Mouse (Mus musculus) spleen, postnatal 14 days (tissue): ENCODE measurements around the gene Arpc2.

Source experiments
- DNase-seq, 2 experiments: peaks; one replicate each; pipeline ENCODE4 v3.0.0; 2021 to 2022; ENCODE audit warnings: low spot score in 2 of 2

Gene Arpc2

GRCm38 (mm10) chr1:74239162-74239561 is 3.3 kb downstream of the Arpc2 start:
- DNase-seq = no peak

- DNase-seq = no peak
Measured at GRCm38 (mm10) chr1:74239618-74240017, 3.7 kb downstream of the Arpc2 start.

GRCm38 (mm10) chr1:74240311-74240710 is 4.4 kb downstream of the Arpc2 start:
- no peak for DNase-seq

DNA sequence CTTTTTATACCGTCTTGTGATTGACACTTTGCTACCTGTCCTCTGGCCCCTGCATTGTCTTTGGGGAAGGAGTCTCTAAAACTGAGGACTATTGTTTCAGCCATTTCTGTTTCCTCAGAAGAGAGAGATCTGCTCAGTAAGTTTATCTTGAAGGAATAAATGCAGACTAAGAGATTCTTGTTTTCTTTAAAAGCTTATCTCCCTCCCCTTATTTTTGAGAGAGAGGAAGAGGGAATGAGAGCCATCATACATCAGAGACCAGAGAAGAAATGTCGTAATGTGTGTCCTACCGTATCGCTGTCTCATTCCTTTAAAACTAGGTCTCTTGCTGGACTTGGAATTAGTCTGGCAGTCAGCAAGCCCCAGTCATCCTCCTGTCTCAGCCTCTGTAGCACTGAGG is 4.9 kb downstream of the Arpc2 start:
- no peak for DNase-seq

DNA sequence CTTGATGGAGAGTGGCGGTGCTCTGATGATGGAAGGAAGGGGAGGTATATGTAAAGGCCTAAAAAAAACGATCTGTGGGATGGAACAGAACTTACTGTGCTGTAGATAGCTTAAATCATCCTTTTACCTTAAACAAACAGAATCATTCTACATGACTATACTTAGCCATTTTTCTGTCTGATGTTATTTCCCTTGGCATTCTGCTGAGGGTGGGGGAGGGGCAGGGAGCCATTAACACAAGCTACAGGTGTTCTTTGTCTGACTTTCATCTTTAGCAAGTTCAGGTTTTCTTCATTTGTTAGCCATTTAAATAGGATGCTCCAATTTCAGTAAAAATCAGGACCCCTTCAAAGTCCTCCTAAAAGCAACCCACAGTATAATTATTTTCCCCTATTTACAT is 9.6 kb downstream of the Arpc2 start:
- no peak for DNase-seq

DNA sequence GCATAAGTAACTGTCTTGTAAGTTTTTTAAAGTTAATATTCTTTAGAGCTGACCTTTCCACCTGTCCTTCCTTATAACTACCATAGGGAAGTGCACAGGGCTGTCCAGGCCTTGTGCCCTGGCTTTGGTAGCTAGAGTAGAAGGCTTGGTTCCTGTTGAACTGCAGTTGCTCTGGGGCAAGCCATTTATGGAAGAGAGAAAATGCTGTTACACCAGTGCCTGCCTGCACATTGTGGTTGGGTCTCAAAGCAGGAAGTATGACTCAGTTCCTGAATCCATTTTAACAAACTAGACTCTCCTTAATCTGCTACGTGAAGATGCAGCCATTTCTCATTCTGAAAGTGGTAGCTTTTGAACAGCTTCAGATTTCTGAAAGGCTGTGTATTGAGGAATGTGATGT is 12.9 kb downstream of the Arpc2 start:
- no peak for DNase-seq

DNA sequence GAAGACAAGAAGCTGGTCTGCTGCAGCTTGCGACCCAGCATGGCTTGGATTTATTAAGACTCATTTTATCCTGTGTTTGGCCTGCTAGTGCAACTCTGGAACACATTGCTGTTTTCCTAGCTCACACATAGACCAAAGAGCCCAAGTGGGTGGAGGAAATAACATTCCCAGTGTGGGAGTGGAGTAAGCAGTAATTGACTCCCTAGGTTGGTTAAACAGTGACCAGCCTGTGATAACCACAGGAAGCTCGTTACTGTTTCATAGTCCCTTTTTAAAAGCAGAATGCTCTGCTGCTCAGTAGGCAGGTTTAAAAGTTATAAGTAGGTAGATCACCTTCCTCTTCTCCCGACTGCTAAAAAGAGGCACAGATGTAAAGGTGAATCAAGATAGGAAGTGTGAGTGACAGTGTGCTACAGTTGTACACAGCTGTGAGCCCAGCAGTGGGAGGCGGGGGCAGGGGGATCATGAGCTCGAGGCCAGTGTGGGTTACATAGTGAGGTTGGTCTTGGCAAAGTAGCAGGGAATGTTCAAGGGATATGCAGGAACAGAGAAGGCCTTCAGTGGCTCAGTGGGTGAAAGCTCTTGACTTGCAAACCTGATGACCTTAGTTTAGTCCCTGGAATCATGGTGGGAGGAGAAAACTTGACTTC is 13.6 kb downstream of the Arpc2 start:
- no peak for DNase-seq

GRCm38 (mm10) chr1:74250096-74250495 is 14.2 kb downstream of the Arpc2 start:
- no peak for DNase-seq

DNA sequence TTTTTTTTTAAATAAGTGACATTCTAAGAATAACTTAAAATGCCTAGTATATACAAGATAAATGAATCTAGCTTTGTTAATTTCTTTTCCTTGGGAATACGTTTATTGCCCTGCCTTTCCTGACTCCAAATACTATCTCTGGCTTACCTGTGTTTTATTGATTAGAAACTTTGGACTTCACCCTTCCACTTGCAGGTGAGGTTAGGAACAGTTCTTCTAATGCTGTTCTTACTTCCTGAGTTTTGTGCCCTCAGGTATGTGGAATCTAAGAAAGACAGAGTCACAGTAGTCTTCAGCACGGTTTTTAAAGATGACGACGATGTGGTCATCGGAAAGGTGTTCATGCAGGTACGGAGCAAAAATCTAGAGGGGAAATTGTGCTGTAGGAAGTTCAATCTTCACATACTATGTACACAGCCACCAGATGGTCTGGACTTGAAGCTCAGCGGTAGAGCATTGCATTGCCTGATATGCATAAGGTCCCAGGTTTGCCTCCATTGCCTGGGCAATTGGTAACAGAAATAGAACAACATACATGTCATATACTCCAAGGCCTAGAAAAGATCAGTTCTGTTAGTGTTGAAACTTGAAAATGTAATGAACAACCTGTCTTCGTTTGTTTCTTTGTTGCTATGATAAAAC is 19.9 kb downstream of the Arpc2 start:
- DNase-seq = no peak

DNA sequence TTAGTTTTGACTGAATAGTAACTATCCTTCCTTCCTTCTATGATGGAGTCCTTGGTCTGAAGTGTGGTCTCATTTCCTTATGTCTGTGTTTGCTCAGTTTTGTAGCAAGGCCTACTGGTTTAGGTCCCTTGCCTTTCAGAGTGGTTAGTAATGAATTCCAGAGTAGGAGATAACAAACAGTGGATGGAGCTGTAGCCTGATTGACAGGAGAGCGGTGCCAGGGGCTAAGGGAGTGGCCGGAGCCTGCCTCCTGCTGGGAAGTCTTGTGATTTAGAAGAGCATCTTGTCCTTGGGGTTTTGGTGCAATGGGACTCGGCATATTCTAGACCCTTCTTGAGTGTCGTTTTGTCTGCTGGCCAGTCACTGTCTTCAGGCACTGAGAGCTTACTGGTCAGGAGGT is 20.9 kb downstream of the Arpc2 start:
- no peak for DNase-seq

DNA sequence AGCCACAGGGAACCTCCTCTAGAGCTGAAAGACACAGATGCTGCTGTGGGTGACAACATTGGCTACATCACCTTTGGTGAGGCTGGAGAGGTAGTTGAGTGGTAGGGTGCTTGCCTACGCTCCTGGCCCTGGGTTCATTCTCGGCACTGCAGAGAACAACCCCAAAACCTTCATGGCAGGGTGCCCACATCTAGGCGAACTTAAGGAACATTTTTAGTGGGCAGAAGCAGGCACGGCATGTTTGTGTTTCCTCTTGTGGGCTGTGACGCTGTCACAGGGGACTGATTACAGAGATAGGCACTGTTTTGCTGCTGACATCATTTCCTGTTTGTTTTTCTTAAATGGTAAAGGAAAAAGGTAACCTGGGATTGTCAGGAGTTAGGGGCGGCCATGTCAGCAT is 26.6 kb downstream of the Arpc2 start:
- no peak for DNase-seq

GRCm38 (mm10) chr1:74268750-74269149 is 32.9 kb downstream of the Arpc2 start:
- DNase-seq = no peak

GRCm38 (mm10) chr1:74271659-74272058 is 35.8 kb downstream of the Arpc2 start:
- DNase-seq = no peak

GRCm38 (mm10) chr1:74275015-74275414 is 39.1 kb downstream of the Arpc2 start:
- DNase-seq = no peak

GRCm38 (mm10) chr1:74277041-74277440 is 41.2 kb downstream of the Arpc2 start:
- no peak for DNase-seq

DNA sequence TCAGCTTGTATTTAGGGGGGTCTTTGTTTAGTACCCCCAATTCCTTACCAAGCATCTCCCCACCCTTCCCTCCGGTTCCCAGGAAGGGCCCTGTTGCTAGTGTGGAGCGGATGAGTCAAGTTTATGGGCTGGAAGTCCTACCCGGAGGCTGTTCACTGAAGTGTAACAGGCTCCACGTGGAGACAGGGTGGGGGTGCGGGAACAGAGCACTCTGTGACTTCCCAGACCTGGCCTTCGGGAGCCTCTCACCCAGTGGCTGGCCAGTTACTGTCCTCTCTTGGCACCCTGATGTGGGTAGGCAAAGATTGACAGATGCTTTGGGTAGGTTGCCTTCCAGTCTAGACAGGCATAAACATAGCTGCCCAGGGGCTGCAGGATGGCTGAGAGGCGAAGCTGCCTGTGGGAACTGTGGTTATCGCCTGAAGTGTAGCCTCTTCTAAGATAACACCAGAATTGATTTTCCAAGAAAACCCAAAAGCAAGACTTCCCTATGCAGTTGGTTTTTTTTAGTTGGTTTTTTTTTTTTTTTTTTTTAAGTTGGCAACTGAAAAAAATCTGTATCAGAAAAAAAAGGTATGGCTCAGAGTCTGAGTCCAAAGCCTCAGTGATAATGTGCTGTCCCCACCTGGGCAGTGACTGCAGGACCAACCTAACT is 42.1 kb downstream of the Arpc2 start:
- no peak for DNase-seq

DNA sequence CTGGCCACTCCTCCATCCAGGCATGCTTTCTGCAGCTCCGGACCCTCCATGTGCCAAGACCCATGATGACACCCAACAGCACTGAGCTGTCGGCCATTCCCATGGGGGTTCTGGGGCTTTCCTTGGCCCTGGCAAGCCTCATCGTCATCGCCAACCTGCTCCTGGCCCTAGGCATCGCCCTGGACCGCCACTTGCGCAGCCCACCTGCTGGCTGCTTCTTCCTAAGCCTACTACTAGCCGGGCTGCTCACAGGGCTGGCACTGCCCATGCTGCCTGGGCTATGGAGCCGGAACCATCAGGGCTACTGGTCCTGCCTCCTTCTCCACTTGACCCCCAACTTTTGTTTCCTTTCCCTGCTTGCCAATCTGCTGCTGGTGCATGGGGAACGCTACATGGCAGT is 42.7 kb downstream of the Arpc2 start, which contains the start of gene Gpbar1:
Gene Gpbar1, plus strand, starts transcription at position 13 of the 400 bp plus-strand sequence.
- DNase-seq = no peak

DNA sequence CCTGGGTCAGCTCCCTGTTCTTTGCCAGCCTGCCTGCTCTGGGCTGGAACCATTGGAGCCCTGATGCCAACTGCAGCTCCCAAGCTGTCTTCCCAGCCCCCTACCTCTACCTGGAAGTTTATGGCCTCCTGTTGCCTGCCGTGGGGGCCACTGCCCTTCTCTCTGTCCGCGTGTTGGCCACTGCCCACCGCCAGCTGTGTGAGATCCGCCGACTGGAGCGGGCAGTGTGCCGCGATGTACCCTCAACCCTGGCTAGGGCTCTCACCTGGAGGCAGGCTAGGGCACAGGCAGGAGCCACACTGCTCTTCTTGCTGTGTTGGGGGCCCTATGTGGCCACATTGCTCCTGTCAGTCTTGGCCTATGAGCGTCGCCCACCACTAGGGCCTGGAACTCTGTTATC is 43.1 kb downstream of the Arpc2 start:
- no peak for DNase-seq

- DNase-seq = no peak
Measured at GRCm38 (mm10) chr1:74280591-74281325, 44.9 kb downstream of the Arpc2 start.

GRCm38 (mm10) chr1:74281372-74281771 is 45.5 kb downstream of the Arpc2 start:
- DNase-seq = no peak

DNA sequence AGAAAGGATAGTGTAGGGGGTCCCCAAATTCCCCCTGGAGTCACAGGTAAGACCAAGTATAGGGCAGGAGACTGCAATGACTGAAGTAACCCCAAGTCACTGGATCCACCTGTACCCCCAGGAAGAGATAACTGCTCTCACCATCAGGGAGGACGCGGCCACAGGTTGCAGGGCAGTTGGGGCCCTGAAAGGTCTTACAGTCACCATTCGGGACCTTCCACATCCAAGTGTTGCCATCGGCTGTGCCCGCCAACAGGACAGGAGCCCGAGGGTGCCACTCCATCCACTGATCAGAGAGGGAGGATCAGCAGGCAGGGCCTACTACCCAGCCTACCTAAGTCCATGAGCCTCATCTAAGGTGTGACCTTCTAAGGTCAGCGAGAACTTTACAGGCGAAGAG is 46.0 kb downstream of the Arpc2 start:
- DNase-seq = no peak

DNA sequence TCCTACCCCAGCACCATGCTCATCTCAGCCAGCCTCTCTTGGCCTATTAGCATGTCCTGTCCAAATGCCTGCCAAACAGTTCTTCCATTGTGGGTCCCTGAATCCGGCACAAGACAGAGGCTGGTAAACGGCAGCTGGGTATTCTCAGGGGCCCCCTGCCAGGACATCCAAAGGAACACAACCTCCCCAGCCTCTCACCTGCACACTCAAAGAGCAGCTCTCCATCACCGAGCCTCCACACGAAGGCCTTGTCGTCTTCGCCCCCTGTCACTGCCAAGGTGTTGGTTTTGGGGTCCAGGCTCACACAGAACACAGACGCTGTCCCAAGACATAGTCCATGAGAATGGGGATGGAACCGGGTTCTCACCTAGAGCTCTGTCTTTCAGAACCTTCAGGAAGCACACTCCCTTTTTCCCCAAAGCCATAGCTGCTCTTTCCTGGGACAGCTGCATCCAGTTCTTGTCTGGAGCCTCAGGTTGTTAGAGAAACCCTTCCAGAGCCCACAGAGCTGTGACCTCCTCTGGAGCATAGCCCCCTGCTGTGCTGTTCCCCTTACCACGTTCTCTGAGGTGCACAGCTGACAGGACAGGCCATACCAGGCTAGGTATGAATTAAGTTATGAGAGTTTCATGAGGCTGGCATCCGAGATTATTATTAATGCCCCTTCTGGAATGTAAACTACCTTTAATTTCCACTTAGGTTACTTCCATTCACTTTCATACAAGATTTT is 47.2 kb downstream of the Arpc2 start:
- no peak for DNase-seq
